Mouse (Mus musculus) neural tube, embryonic 15.5 days (tissue): ENCODE results near the gene Olfr1098. TPM values are rescaled to one million over a fixed set of nuclear protein-coding genes. Genes with fewer than 3 reads are reported as not detected.

ENCODE experiments used
- ATAC-seq: fragments of 200-750 bp; cut with Nextera tagmentation; 2 replicates; pipeline ENCODE4 v1.8.0; 2017; ENCODE audit warnings: mild to moderate bottlenecking, moderate TSS enrichment, moderate library complexity; ENCODE audit not compliant: low FRiP score
- H3K27ac ChIP-seq: fragments of 300-500 bp; sonication (generic); replicated peaks from 2 replicates; pipeline ENCODE4 v1.5.1; 2015; ENCODE audit warnings: mild to moderate bottlenecking, inconsistent platforms
- H3K27me3 ChIP-seq: fragments of 300-500 bp; sonication (generic); replicated peaks from 2 replicates; pipeline ENCODE4 v1.6.1; 2015; ENCODE audit warnings: inconsistent platforms
- H3K36me3 ChIP-seq: fragments of 300-500 bp; sonication (generic); 2 replicates; pipeline ENCODE4 v1.6.1; 2015; ENCODE audit warnings: inconsistent platforms
- H3K4me1 ChIP-seq: fragments of 300-500 bp; sonication (generic); 2 replicates; pipeline ENCODE4 v1.6.1; 2015; ENCODE audit warnings: inconsistent platforms
- H3K4me2 ChIP-seq: fragments of 300-500 bp; sonication (generic); 2 replicates; pipeline ENCODE4 v1.6.1; 2015; ENCODE audit warnings: inconsistent platforms, mild to moderate bottlenecking, moderate library complexity
- H3K4me3 ChIP-seq: fragments of 300-500 bp; sonication (generic); replicated peaks from 2 replicates; pipeline ENCODE4 v1.5.1; 2015; ENCODE audit warnings: mild to moderate bottlenecking, inconsistent platforms
- H3K9ac ChIP-seq: fragments of 300-500 bp; sonication (generic); replicated peaks from 2 replicates; pipeline ENCODE4 v1.6.1; 2015; ENCODE audit warnings: mild to moderate bottlenecking, inconsistent platforms
- H3K9me3 ChIP-seq: fragments of 300-500 bp; sonication (generic); replicated peaks from 2 replicates; pipeline ENCODE4 v1.6.1; 2016; ENCODE audit warnings: inconsistent platforms
- WGBS: fragments of 180-500 bp; shearing (Covaris S2); methylation state at CpG from one replicate; pipeline ENCODE4 v1.1.7; 2015; ENCODE audit warnings: mixed read lengths; 5-methylcytosine and 5-hydroxymethylcytosine counted together
- polyA plus RNA-seq: library from polyadenylated mRNA; unstranded; fragments of >200 nt; fragmentation: Nextera tagmentation; extraction: Ambion mirVana; gene quantifications from 2 replicates; pipeline ENCODE4 v1.2.1, GENCODE M21; 2015

Olfr1098 gene
- polyA plus RNA-seq: not detected in 2 replicates

GRCm38 (mm10) chr2:86924445-86924844 is at the start of gene Olfr1098:
Olfr1098 (minus strand) TSS chr2:86924545.
- Histone ChIP-seq H3K9ac (no peak within 1 kb of the TSS), H3K27ac (no peak within 1 kb of the TSS), H3K36me3 (no peaks in the 10 kb centered on the region), H3K9me3 (no peaks in the 10 kb centered on the region), H3K27me3 (no peaks in the 10 kb centered on the region), H3K4me1 (no peaks in the 10 kb centered on the region), H3K4me3 (no peak within 1 kb of the TSS), H3K4me2 (no peak within 1 kb of the TSS)
- WGBS: 95% methylated on average over 1 of the region's 1 CpGs
- no peak for ATAC-seq

GRCm38 (mm10) chr2:86960593-86960992 is 36.2 kb upstream of the Olfr1098 start, which contains the start of gene Olfr1099:
Olfr1099 (minus strand) TSS chr2:86960693.
- Histone ChIP-seq H3K27me3 (no peaks in the 10 kb centered on the region), H3K9me3 (no peaks in the 10 kb centered on the region), H3K27ac (no peak within 1 kb of the TSS), H3K4me2 (no peak within 1 kb of the TSS), H3K4me3 (no peak within 1 kb of the TSS), H3K36me3 (no peaks in the 10 kb centered on the region), H3K9ac (no peak within 1 kb of the TSS), H3K4me1 (no peaks in the 10 kb centered on the region)
- ATAC-seq: no peak
- WGBS: 85% methylated on average over 1 of the region's 1 CpGs

GRCm38 (mm10) chr2:86926557-86926956 is 2.2 kb upstream of the Olfr1098 start:
- Histone ChIP-seq H3K9ac (no peak overlapping the region), H3K27me3 (no peaks in the 10 kb centered on the region), H3K27ac (no peak overlapping the region), H3K4me3 (no peak overlapping the region), H3K36me3 (no peaks in the 10 kb centered on the region), H3K4me1 (no peaks in the 10 kb centered on the region), H3K9me3 (no peaks in the 10 kb centered on the region), H3K4me2 (no peak overlapping the region)
- ATAC-seq: no peak

GRCm38 (mm10) chr2:86905647-86906046 is 18.7 kb downstream of the Olfr1098 start:
- no peak overlapping the region for H3K4me3 ChIP-seq

GRCm38 (mm10) chr2:86892116-86892515 is 32.2 kb downstream of the Olfr1098 start, which contains the start of gene Olfr1097:
Olfr1097 (minus strand) TSS chr2:86892216.
- no peaks in the 10 kb centered on the region for H3K9me3 ChIP-seq
- H3K9ac ChIP-seq: no peak within 1 kb of the TSS
- H3K27me3 ChIP-seq: no peaks in the 10 kb centered on the region
- no peaks in the 10 kb centered on the region for H3K4me1 ChIP-seq
- H3K27ac ChIP-seq: no peak within 1 kb of the TSS
- 95% methylated on average over 1 of the region's 1 CpGs for WGBS
- ATAC-seq: no peak
- H3K36me3 ChIP-seq: no peaks in the 10 kb centered on the region
- H3K4me3 ChIP-seq: no peak within 1 kb of the TSS
- no peak within 1 kb of the TSS for H3K4me2 ChIP-seq

More at GRCm38 (mm10) chr2:86905647-86906046, 18.7 kb downstream of the Olfr1098 start:
- Histone ChIP-seq H3K4me1 (no peaks in the 10 kb centered on the region), H3K9me3 (no peaks in the 10 kb centered on the region), H3K27me3 (no peaks in the 10 kb centered on the region), H3K27ac (no peak overlapping the region), H3K4me2 (no peak overlapping the region), H3K36me3 (no peaks in the 10 kb centered on the region), H3K9ac (no peak overlapping the region)
- WGBS: 95% methylated on average over 2 of the region's 2 CpGs
- no peak for ATAC-seq

GRCm38 (mm10) chr2:86874702-86875101 is 49.6 kb downstream of the Olfr1098 start, which contains the start of gene Gm13723:
Gm13723 (minus strand) TSS chr2:86874802.
- no peaks in the 10 kb centered on the region for H3K27me3 ChIP-seq
- ATAC-seq: no peak
- no peak within 1 kb of the TSS for H3K9ac ChIP-seq
- H3K4me2 ChIP-seq: no peak within 1 kb of the TSS
- 53% methylated on average over 1 of the region's 1 CpGs for WGBS
- H3K36me3 ChIP-seq: no peaks in the 10 kb centered on the region
- no peaks in the 10 kb centered on the region for H3K9me3 ChIP-seq
- no peak within 1 kb of the TSS for H3K4me3 ChIP-seq
- H3K4me1 ChIP-seq: no peaks in the 10 kb centered on the region
- no peak within 1 kb of the TSS for H3K27ac ChIP-seq

Other genes starting within 250 kb of the Olfr1098 start
- gene Olfr1086, start 244.5 kb downstream of the Olfr1098 start, polyA plus RNA-seq: not detected in 2 replicates
- gene Olfr1087, start 226.2 kb downstream of the Olfr1098 start, polyA plus RNA-seq: not detected in 2 replicates
- not detected in 2 replicates for gene Olfr1089, start 190.8 kb downstream of the Olfr1098 start, polyA plus RNA-seq
- gene Olfr1090, start 165.6 kb downstream of the Olfr1098 start, polyA plus RNA-seq: not detected in 2 replicates
- gene Olfr1093, start 142.1 kb downstream of the Olfr1098 start, polyA plus RNA-seq: not detected in 2 replicates
- gene Olfr141, start 114.5 kb downstream of the Olfr1098 start, polyA plus RNA-seq: not detected in 2 replicates
- not detected in 2 replicates for gene Olfr1094, start 99.9 kb downstream of the Olfr1098 start, polyA plus RNA-seq
- not detected in 2 replicates for gene Olfr1095, start 72.8 kb downstream of the Olfr1098 start, polyA plus RNA-seq
- not detected in 2 replicates for gene Gm13723, start 49.7 kb downstream of the Olfr1098 start, polyA plus RNA-seq
- not detected in 2 replicates for gene Olfr1097, start 32.3 kb downstream of the Olfr1098 start, polyA plus RNA-seq
- not detected in 2 replicates for gene Olfr1099, start 36.1 kb upstream of the Olfr1098 start, polyA plus RNA-seq
- gene Olfr1100, start 55.4 kb upstream of the Olfr1098 start, polyA plus RNA-seq: not detected in 2 replicates
- gene Olfr1101, start 66.7 kb upstream of the Olfr1098 start, polyA plus RNA-seq: not detected in 2 replicates
- not detected in 2 replicates for gene Olfr1102, start 73.9 kb upstream of the Olfr1098 start, polyA plus RNA-seq
- gene Olfr1104, start 102.5 kb upstream of the Olfr1098 start, polyA plus RNA-seq: not detected in 2 replicates
- not detected in 2 replicates for gene Olfr1105, start 112.0 kb upstream of the Olfr1098 start, polyA plus RNA-seq
- gene Olfr1106, start 127.7 kb upstream of the Olfr1098 start, polyA plus RNA-seq: not detected in 2 replicates
- gene Olfr1107, start 151.3 kb upstream of the Olfr1098 start, polyA plus RNA-seq: not detected in 2 replicates
- not detected in 2 replicates for gene Olfr1109, start 171.5 kb upstream of the Olfr1098 start, polyA plus RNA-seq
- gene Olfr259, start 190.0 kb upstream of the Olfr1098 start, polyA plus RNA-seq: not detected in 2 replicates
- not detected in 2 replicates for gene Olfr1110, start 215.8 kb upstream of the Olfr1098 start, polyA plus RNA-seq
- gene Olfr1111, start 228.1 kb upstream of the Olfr1098 start, polyA plus RNA-seq: not detected in 2 replicates